Mouse (Mus musculus): ENCODE results near the gene Eif5a2.

DNA sequence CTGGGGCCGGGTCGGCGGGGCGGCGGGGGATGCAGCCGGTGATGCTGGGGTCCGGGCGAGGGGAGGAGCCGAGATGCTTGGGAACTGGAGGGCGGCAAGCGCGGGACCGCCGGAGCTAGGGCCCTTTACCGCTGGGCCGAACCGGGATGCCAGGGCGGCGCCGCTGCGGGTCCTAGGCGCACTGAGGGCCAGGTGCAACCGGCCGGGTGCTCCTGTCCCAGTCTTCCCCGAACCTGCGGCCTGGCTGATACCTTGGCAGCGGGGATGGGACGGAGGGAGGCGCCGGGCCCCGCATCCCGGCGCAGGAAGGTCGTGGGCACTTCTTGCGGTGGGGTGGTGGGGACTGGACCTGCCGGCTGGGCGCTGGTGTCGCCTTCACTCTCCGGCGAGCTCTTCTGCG, 346 bp downstream of the Eif5a2 start:
- TF ChIP-seq CTCF (IDR thresholded peaks at IDR 0.05; ENCODE audit: insufficient read depth, low read depth, low read length) = no peak
- TF ChIP-seq POLR2A (IDR thresholded peaks at IDR 0.05; ENCODE audit: insufficient read depth, low read depth, low read length) = no peak

Measured in olfactory bulb, adult 2 months (tissue).